Mouse (Mus musculus): Measurements from ENCODE around the gene Cnpy2. TPM values are rescaled to one million over a fixed set of nuclear protein-coding genes. Genes with fewer than 3 reads are reported as not detected.

Cnpy2 gene
- total RNA-seq, 2 experiments from 2014 or later: 78.3 to 95.1 TPM

DNA sequence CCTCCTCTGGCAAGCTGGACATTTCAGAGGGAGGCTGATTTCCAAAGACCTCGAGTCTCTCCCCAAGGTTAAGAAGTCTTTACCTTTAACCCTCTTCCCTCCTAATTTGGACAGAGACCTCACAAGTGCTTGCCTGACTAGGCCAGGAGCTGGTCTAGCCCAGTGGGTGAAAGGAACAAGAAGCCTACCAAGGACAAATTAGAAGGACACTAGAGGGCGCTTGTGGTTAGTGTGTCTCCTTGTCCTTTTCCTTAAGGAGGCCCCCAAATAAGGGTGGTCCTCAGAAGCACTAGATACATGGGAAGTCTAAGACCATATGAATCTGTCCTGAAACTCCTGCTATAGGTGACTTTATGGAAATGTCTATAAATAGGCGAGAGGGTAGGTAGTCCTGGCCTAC is 40.3 kb downstream of the Cnpy2 start:
- intact Hi-C loops (cut with DNase I): no loop called here
- peak; percentile 65 to 68 for DNase-seq

- DNase-seq: no peak
- intact Hi-C loops (cut with DNase I): loop anchor here (5.0 kb wide), 1 partner anchor 174 kb away; no protein-coding TSS in a partner anchor
Observed at GRCm38 (mm10) chr10:128367899-128368401, 45.7 kb downstream of the Cnpy2 start.

DNA sequence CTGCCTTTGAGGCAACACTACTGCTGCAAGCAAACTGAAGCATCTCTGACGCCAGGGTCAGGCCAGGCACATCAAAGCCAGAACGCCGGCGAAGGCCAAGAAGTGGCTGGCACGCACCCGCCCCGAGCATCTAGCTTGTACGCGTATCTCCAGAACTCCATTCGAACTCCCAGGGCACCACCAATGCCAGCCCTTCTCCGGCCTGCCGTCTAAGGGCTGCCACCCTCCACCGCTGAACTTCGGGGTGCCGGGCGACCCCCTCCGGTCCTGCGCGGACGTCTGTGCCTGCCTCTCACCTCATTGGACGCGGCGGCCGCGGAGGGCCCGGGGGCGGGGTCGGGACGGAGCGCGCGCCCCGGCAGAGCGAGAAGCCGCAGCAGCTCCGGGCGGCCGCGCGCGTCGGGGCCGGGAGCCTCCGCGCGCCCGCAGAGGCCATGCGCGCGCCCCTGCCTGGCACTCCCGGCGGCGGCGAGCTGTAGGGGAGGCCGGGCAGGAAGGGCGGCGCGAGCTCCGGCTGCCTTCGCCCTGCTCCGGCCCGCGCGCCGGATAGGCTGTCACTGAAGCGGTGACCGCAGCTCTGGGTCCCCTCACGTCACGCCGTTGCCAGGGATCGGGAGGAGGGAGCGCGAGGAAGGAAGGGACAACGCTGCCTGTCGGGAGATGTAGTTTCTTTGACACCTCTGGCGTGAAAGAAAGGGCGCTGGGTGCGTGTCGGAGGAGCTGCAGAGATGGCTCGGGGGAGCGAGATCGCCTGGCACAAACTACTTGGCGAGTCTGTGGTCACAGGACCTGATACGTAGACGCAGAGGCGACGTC is 46.4 kb downstream of the Cnpy2 start, which contains the start of gene Coq10a:
TSS of gene Coq10a (minus strand) at position 596 of the 816 bp plus-strand sequence.
- intact Hi-C loops (cut with DNase I): loop anchor here (5.0 kb wide), 1 partner anchor 174 kb away; no protein-coding TSS in a partner anchor
- DNase-seq: peak; percentile 94 to 95

DNA sequence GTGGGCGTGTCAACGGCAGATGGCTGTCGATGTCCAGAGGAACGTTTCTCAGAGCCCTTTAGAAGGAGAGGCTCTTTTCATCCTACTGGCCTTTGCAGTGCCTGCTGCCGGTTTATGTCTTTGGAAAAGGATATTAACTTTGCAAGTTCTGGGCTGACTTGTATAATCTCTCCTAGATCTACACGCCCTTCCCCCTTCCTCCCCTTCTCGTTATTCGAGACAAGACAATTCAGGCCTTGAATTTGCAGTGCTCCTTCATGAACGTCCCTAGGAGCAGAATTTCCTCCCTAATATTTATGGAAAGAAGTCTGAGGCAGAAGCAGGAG is 46.9 kb downstream of the Cnpy2 start:
- intact Hi-C loops (cut with DNase I): loop anchor here (5.0 kb wide), 1 partner anchor 173 kb away; no protein-coding TSS in a partner anchor
- DNase-seq: no peak

- no peak for DNase-seq
- intact Hi-C loops (cut with DNase I): loop anchor here (5.0 kb wide), 1 partner anchor 173 kb away; no protein-coding TSS in a partner anchor
Observed at GRCm38 (mm10) chr10:128369599-128369998, 47.3 kb downstream of the Cnpy2 start.

DNA sequence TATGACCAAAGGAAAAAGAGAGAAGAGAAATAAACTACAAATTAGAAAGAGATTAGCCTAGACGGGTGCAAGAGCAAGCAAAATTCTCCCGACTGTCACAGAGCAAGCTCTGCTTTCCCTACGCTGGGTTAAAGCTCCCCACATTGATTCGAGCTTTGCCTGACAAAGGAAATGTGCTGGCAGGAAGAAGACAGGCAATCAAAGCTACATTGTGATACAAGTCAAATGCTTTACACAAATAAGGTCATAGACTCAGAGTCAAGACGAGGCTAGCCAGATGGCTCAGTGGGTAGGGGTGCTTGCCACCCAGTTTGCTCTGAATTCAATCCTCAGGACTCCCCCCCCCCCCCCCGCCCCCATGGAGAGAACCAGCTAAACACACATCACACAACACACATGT is 47.8 kb downstream of the Cnpy2 start:
- DNase-seq: no peak
- intact Hi-C loops (cut with DNase I): no loop called here

DNA sequence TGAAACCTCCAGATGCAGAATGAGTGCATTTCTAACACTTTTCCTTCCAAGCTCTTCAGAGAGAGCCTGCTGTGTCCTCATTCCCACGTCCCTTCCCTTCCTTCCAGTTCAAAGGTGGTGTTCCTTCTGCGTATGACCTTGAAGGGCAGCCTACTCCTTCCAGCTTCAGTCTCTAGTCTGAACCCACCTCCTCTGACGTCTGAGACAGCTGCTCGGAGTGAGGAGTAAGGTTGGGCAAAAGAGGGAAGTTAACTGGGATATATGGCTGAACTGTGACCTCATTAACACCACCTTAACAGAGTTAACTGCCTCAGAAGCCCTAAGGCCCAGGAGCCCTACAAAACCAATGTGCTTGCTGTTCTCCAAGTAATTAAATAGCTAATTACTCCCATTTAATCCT is 48.3 kb downstream of the Cnpy2 start:
- intact Hi-C loops (cut with DNase I): no loop called here

GRCm38 (mm10) chr10:128372142-128372541 is 49.9 kb downstream of the Cnpy2 start:
- DNase-seq: no peak
- intact Hi-C loops (cut with DNase I): no loop called here

More for the DNA sequence above, 48.3 kb downstream of the Cnpy2 start:
- DNase-seq: no peak

DNA sequence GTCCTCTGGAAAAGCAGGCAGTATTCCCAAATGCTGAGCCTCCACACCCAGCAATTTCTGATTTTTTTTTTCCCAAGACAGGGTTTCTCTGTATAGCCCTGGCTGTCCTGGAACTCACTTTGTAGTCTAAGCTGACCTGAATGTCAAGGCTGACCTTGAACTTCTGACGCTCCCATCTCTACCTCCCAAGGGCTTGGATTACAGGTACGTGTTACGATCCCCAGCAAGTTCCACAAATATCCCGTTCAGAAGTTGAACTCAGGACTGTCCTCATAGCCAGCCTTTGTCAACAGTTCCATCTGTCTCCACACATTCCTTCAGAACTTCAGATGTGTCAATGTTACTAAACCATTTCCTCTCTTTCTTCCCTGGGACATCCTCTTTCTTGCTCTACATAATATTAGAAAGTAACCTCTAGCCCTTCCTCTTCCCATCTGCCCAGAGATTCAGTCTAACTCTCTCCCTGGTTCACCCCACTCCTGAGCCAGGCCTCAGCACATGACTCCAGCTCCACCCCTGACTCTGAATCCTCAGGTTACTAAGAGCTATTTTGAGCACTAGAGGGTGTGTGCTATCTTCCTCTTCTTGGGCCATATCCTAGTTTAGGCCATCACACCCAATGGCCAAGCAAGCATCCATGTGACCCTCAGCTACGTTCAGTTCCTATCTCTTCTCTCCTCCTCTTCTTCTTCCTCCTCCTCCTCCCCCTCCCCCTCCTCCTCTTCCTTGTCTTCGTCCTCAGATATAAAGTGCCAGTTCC is 50.9 kb downstream of the Cnpy2 start:
- DNase-seq: peak; percentile 67 to 73
- intact Hi-C loops (cut with DNase I): no loop called here

DNA sequence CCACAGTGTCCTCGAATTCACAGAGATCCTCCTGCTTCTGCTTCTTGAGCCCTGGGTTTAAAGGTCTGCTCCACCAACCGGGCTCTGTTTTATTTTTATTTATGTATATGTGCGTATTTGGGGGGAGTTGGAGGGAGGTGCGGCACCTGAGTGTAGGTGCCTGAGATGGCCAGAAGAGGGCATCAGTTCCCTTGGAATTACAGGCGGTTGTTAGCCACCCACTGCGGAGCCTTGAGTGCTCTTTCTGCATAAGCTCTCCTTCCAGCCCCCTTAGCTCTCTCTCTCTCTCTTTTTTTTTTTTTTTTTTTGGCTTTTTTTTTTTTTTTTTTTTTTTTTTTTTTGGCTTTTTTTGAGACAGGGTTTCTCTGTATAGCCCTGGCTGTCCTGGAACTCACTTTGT is 52.1 kb downstream of the Cnpy2 start:
- DNase-seq: no peak
- intact Hi-C loops (cut with DNase I): no loop called here

DNA sequence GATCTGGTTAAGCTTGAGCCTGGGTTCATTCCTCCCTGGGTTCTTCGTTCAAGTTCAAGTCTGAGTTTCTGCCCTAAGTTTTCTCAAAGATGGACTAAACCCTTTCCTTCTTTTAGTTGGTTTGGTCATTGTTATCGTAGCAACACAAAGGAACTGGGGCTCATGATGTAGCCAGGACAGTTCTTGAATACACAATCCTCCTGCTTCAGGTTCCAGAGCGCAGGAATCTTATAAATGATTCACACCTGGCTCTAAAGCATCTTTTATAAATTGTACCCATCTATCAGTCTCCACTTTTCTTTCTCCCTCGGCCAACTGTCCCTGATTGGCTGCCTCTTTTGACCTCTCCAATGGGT is 53.8 kb downstream of the Cnpy2 start:
- DNase-seq: no peak
- intact Hi-C loops (cut with DNase I): no loop called here

- intact Hi-C loops (cut with DNase I): no loop called here
- DNase-seq: peak; percentile 90 to 92
Observed at GRCm38 (mm10) chr10:128376455-128377211, 54.4 kb downstream of the Cnpy2 start, which contains the start of gene Ankrd52. Gene Ankrd52 (plus strand): TSS chr10:128377115.

Other genes starting within 250 kb of the Cnpy2 start
- gene Atp5b, start 239.2 kb upstream of the Cnpy2 start, total RNA-seq (2021): 1,000 to 10,000 TPM; 7,591 to 7,651 TPM
- 10 to 100 TPM; 26.1 to 27.8 TPM for gene Baz2a, start 230.9 kb upstream of the Cnpy2 start, total RNA-seq (2021)
- gene Rbms2, start 142.2 kb upstream of the Cnpy2 start, total RNA-seq (2021): 10 to 100 TPM; 82.8 to 91.0 TPM
- under 1 TPM; 0.64 to 0.67 TPM for gene Gls2, start 128.0 kb upstream of the Cnpy2 start, total RNA-seq (2021)
- gene Spryd4, start 110.7 kb upstream of the Cnpy2 start, total RNA-seq (2021): 10 to 100 TPM; 42.1 to 44.6 TPM
- gene Mip, start 96.6 kb upstream of the Cnpy2 start, total RNA-seq (2021): not detected
- 10 to 100 TPM; 11.5 to 17.3 TPM for gene Timeless, start 90.4 kb upstream of the Cnpy2 start, total RNA-seq (2021)
- gene Apon, start 68.4 kb upstream of the Cnpy2 start, total RNA-seq (2021): under 1 TPM in 1 of 2 experiments, not detected in 1; 0.20 TPM
- not detected for gene Apof, start 53.8 kb upstream of the Cnpy2 start, total RNA-seq (2021)
- gene Stat2, start 51.9 kb upstream of the Cnpy2 start, total RNA-seq (2021): 10 to 100 TPM; 10.0 to 11.5 TPM
- gene Il23a, start 23.7 kb upstream of the Cnpy2 start, total RNA-seq (2021): under 1 TPM; 0.50 to 0.87 TPM
- 10 to 100 TPM; 16.5 to 17.5 TPM for gene Pan2, start 19.1 kb upstream of the Cnpy2 start, total RNA-seq (2021)
- 1,000 to 10,000 TPM; 1,017 to 1,070 TPM for gene Cs, start 15.3 kb downstream of the Cnpy2 start, total RNA-seq (2021)
- 100 to 1,000 TPM; 156 to 159 TPM for gene Coq10a, start 46.5 kb downstream of the Cnpy2 start, total RNA-seq (2021)
- gene Ankrd52, start 54.7 kb downstream of the Cnpy2 start, total RNA-seq (2021): 10 to 100 TPM; 43.1 to 43.7 TPM
- gene Slc39a5, start 78.8 kb downstream of the Cnpy2 start, total RNA-seq (2021): not detected
- 10 to 100 TPM; 42.5 to 44.7 TPM for gene Nabp2, start 89.0 kb downstream of the Cnpy2 start, total RNA-seq (2021)
- 10 to 100 TPM; 24.0 to 24.8 TPM for gene Rnf41, start 89.2 kb downstream of the Cnpy2 start, total RNA-seq (2021)
- 10 to 100 TPM; 83.6 to 95.9 TPM for gene Smarcc2, start 136.8 kb downstream of the Cnpy2 start, total RNA-seq (2021)
- gene Myl6, start 171.7 kb downstream of the Cnpy2 start, total RNA-seq (2021): 100 to 1,000 TPM; 500 to 506 TPM
- gene Myl6b, start 176.2 kb downstream of the Cnpy2 start, total RNA-seq (2021): 1 to 10 TPM; 4.1 to 4.5 TPM
- 10 to 100 TPM; 28.5 to 29.9 TPM for gene Esyt1, start 203.4 kb downstream of the Cnpy2 start, total RNA-seq (2021)
- 10 to 100 TPM in 1 of 2 experiments, 1 to 10 TPM in 1; 9.8 to 10.1 TPM for gene Zc3h10, start 225.3 kb downstream of the Cnpy2 start, total RNA-seq (2021)
- gene Rpl41, start 226.8 kb downstream of the Cnpy2 start, total RNA-seq (2021): 1,000 to 10,000 TPM; 2,064 to 2,152 TPM
- gene Pa2g4, start 243.5 kb downstream of the Cnpy2 start, total RNA-seq (2021): 10 to 100 TPM; 60.0 to 64.4 TPM